Mouse (Mus musculus) stomach, embryonic 14.5 days (tissue): ENCODE measurements around the gene Wwc1. TPM values are rescaled to one million over a fixed set of nuclear protein-coding genes. Genes with fewer than 3 reads are reported as not detected.

ENCODE experiments used
- ATAC-seq: fragments of 200-750 bp; cut with Nextera tagmentation; 2 replicates; pipeline ENCODE4 v1.8.0; 2017; ENCODE audit warnings: low read depth, moderate TSS enrichment; ENCODE audit not compliant: insufficient number of reproducible peaks, insufficient read depth, low FRiP score
- H3K27ac ChIP-seq: fragments of 300-500 bp; sonication (generic); 2 replicates; pipeline ENCODE4 v1.5.1; 2014; ENCODE audit warnings: mild to moderate bottlenecking, low read length, moderate library complexity, mixed read lengths
- H3K27me3 ChIP-seq: fragments of 300-500 bp; sonication (generic); 2 replicates; pipeline ENCODE4 v1.6.1; 2014; ENCODE audit warnings: low read length, control low read depth, mixed read lengths; ENCODE audit not compliant: control insufficient read depth, insufficient read depth
- H3K36me3 ChIP-seq: fragments of 300-500 bp; sonication (generic); 2 replicates; pipeline ENCODE4 v1.6.1; 2014; ENCODE audit warnings: mild to moderate bottlenecking, control low read depth, low read length, moderate library complexity, mixed read lengths; ENCODE audit not compliant: control insufficient read depth, insufficient read depth
- H3K4me1 ChIP-seq: fragments of 300-500 bp; sonication (generic); 2 replicates; pipeline ENCODE4 v1.6.1; 2014; ENCODE audit warnings: low read length, control low read depth, mixed read lengths; ENCODE audit not compliant: control insufficient read depth, insufficient read depth
- H3K4me2 ChIP-seq: fragments of 300-500 bp; sonication (generic); replicated peaks from 2 replicates; pipeline ENCODE4 v1.6.1; 2014; ENCODE audit warnings: low read depth, low read length, control low read depth
- H3K4me3 ChIP-seq: fragments of 300-500 bp; sonication (generic); 2 replicates; pipeline ENCODE4 v1.5.1; 2014; ENCODE audit warnings: low read depth, low read length, control low read depth
- H3K9ac ChIP-seq: fragments of 300-500 bp; sonication (generic); replicated peaks from 2 replicates; pipeline ENCODE4 v1.6.1; 2014; ENCODE audit warnings: low read depth, mild to moderate bottlenecking, control low read depth, low read length, moderate library complexity, mixed read lengths
- H3K9me3 ChIP-seq: fragments of 300-500 bp; sonication (generic); 2 replicates; pipeline ENCODE4 v1.6.1; 2016; ENCODE audit warnings: low read depth, low read length, control low read depth; ENCODE audit not compliant: control insufficient read depth
- WGBS: fragments of 180-500 bp; shearing (Covaris S2); extraction: QIAGEN DNeasy Blood & Tissue Kit; methylation state at CpG from one replicate; pipeline ENCODE4 v1.1.7; 2014; 5-methylcytosine and 5-hydroxymethylcytosine counted together
- polyA plus RNA-seq: library from polyadenylated mRNA; unstranded; fragments of >200 nt; fragmentation: Nextera tagmentation; extraction: Ambion mirVana; gene quantifications from 2 replicates; pipeline ENCODE4 v1.2.1, GENCODE M21; 2014

The Wwc1 gene
- polyA plus RNA-seq, 1 experiment from 2014 or later: 6.8 TPM

DNA sequence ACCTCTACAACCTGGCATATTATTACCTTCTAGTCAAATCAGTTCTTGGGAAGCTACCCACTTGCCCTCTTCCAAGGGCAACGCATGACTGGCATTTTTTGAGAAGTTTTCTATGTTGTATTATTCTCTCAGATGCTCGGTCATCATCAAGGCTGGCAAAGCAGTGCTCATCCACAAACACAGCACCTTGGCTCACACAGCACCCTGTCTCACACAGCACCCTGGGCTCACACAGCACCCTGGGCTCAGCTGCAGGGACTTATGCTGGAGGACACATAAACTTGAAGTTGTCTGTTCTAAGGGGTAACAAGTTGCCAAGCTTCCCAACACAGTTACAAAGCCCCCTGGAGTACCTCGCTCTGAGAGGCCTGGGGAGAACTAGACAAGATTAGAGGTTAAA is 2.5 kb downstream of the Wwc1 start:
- no peak for ATAC-seq
- 80% methylated on average over 3 of the region's 3 CpGs for WGBS
- H3K27ac ChIP-seq: no peak overlapping the region
- H3K27me3 ChIP-seq: no peaks in the 10 kb centered on the region
- no peak overlapping the region for H3K4me3 ChIP-seq
- peaks cover 8% of the 10 kb centered on the region; the same call in 1 of the 2 replicates for H3K4me1 ChIP-seq
- H3K9ac ChIP-seq: no peak overlapping the region
- no peaks in the 10 kb centered on the region for H3K9me3 ChIP-seq
- H3K4me2 ChIP-seq: no peak overlapping the region
- no peaks in the 10 kb centered on the region for H3K36me3 ChIP-seq

DNA sequence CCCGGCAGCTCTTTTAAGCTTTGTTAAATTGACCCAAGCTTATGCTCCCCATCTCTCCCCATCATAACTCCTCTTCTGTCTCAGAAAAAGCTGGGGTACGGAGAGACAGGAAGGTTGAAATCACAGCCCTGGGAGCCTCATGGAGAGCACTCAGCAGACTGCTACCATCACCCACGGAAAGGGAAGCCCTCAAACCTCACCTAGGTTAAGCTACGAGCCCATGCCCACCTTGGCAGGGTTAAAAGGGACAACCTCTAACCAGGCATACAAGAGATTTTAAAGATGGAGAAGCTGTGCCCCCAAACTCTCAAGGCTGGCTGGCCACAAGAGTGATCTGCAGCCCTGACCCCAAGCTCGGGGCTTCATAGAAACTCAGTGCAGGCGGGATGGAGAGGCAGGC is 3.2 kb downstream of the Wwc1 start:
- Histone ChIP-seq H3K27me3 (no peaks in the 10 kb centered on the region), H3K27ac (no peak overlapping the region), H3K4me3 (no peak overlapping the region), H3K36me3 (no peaks in the 10 kb centered on the region), H3K9me3 (no peaks in the 10 kb centered on the region), H3K9ac (no peak overlapping the region), H3K4me2 (no peak overlapping the region), H3K4me1 (peaks cover 13% of the 10 kb centered on the region)
- 65% methylated on average over 6 of the region's 6 CpGs for WGBS
- no peak for ATAC-seq

GRCm38 (mm10) chr11:35976482-35976881 is 3.8 kb downstream of the Wwc1 start:
- Histone ChIP-seq H3K4me3 (no peak overlapping the region), H3K27ac (no peak overlapping the region), H3K9me3 (no peaks in the 10 kb centered on the region), H3K4me1 (peaks cover 15% of the 10 kb centered on the region), H3K36me3 (no peaks in the 10 kb centered on the region), H3K9ac (no peak overlapping the region), H3K27me3 (no peaks in the 10 kb centered on the region), H3K4me2 (no peak overlapping the region)
- ATAC-seq: no peak
- 49% methylated on average over 6 of the region's 6 CpGs for WGBS

GRCm38 (mm10) chr11:35974632-35975450 is 5.5 kb downstream of the Wwc1 start:
- WGBS: 78% methylated on average over 6 of the region's 6 CpGs
- H3K4me1 ChIP-seq: peaks cover 15% of the 10 kb centered on the region
- no peaks in the 10 kb centered on the region for H3K36me3 ChIP-seq
- no peak overlapping the region for H3K27ac ChIP-seq
- no peak overlapping the region for H3K4me3 ChIP-seq
- H3K27me3 ChIP-seq: no peaks in the 10 kb centered on the region
- H3K9ac ChIP-seq: no peak overlapping the region
- ATAC-seq: no peak
- H3K4me2 ChIP-seq: no peak overlapping the region
- no peaks in the 10 kb centered on the region for H3K9me3 ChIP-seq

DNA sequence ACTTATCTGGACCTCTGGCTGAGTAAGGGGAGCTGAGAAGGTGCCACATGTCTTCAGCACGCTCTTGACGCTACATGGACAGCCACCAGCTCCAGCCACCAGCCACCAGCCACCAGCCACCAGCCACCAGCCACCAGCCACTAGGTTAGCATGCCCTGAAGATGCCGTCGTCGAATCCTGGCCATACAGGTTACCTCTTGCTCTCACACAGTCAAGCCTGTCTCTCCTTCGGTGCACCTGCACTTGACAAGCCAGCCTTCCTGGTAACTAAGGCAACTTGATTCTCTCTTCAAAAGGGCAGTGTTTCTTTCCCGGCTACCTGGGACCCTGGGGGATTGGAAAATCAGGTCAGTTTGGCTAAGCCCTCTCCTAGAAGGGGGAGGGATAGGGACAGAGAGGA is 7.2 kb downstream of the Wwc1 start:
- Histone ChIP-seq H3K4me1 (peaks cover 11% of the 10 kb centered on the region; the same call in 1 of the 2 replicates), H3K27ac (no peak overlapping the region), H3K4me3 (no peak overlapping the region), H3K9me3 (no peaks in the 10 kb centered on the region), H3K9ac (no peak overlapping the region), H3K36me3 (no peaks in the 10 kb centered on the region), H3K27me3 (no peaks in the 10 kb centered on the region), H3K4me2 (no peak overlapping the region)
- no peak for ATAC-seq
- 44% methylated on average over 7 of the region's 7 CpGs for WGBS

DNA sequence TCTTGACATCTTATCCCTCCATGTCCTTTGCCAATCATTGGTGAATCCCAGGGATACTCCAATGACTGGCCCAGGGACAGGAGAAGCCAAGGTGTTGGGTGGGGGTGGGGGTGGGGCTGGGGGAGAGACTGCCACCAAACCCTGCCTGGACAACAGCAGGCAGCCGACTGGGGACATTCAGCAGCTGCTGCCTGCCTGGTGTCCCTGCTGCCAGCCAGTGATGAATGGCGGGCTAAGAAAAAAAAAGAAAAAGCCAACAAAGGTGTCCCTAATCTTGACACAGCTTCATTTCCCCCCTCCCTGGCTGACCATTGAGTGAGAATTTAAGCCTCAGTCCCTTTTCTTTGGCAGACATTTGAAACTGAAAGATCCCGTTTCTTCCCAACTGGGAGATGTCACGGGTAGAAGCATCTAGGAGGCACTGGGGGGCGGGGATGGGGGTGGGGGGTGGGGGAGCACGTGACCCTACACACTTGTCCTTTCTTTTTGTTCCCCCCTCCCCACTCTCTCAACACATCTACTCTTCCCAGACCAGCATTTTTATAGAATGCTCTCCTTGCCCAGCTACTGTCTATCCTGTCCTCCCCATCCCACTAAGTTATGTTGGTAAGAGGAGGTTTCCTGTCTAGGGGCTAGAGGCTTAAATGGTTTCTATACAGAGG is 7.9 kb downstream of the Wwc1 start:
- Histone ChIP-seq H3K4me1 (peaks cover 11% of the 10 kb centered on the region; the same call in 1 of the 2 replicates), H3K36me3 (no peaks in the 10 kb centered on the region), H3K9ac (no peak overlapping the region), H3K27ac (no peak overlapping the region), H3K4me2 (no peak overlapping the region), H3K9me3 (no peaks in the 10 kb centered on the region), H3K4me3 (no peak overlapping the region), H3K27me3 (no peaks in the 10 kb centered on the region)
- ATAC-seq: no peak
- WGBS: 5% methylated on average over 5 of the region's 6 CpGs

DNA sequence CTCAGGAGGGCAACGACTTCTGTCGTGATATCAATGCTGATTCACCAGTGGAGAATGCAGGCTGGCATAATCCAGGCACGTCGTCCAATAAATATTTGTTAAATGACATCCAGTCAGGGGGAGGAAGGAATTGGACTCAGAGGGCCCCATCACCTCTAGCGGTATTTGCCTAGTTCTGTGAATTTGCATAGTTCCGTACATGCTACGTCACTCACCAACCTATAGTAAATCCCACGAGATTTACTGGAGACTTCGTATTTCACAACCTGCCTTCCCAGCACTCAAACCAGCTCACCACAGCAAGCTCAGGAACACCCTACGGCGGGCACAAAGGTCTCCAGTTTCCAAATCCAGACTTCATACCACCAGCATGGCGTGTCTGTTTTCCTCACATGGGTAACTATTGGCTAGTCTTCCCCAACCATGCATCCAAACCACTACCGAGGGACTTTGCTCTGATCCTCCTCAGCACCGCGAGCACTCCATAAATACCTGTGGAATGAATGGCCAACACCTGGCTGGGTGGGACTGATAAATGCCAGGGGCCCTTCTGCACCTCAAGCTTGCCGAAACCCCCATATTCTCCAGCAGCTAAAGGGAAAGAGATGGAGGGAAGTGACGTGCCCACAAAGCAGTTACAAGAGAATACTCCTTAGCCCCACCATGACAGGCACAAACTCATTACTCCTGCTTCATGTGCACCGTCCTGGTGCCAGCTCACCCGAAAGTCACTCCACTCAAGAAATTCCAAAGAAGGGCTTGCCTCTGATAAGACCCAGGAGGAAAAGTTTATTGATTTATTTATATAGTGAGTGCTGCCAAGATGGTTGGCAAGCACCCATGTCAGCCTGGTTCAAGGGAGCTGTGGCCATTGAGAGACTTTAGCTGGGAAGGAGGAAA is 9.3 kb downstream of the Wwc1 start:
- no peaks in the 10 kb centered on the region for H3K9me3 ChIP-seq
- no peak overlapping the region for H3K27ac ChIP-seq
- H3K4me3 ChIP-seq: no peak overlapping the region
- peaks cover 11% of the 10 kb centered on the region; the same call in 1 of the 2 replicates for H3K4me1 ChIP-seq
- H3K36me3 ChIP-seq: no peaks in the 10 kb centered on the region
- no peak overlapping the region for H3K9ac ChIP-seq
- H3K4me2 ChIP-seq: no peak overlapping the region
- WGBS: 73% methylated on average over 19 of the region's 19 CpGs
- no peaks in the 10 kb centered on the region for H3K27me3 ChIP-seq
- peak; percentile 29; the same call in 1 of the 2 replicates for ATAC-seq

DNA sequence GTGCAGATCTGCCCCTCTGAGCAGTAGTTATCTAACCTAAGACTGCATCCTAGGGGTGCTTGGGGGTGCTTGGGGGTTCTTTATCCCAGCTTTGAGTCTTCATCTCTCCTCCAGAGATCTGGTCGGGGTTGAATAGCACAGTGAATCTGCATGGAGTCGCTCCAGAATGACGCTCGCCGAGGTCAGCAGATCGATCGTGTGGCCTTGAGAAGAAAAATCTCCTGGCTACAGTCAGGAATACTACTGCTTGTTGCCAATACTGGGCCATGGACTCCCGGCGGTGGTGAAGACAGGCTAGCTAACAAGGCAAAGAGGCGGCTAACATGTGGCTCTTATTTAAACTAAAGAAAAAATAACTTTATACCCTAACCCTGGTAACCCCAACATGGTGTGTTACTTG is 12.0 kb downstream of the Wwc1 start:
- H3K4me3 ChIP-seq: no peak overlapping the region
- H3K4me2 ChIP-seq: no peak overlapping the region
- H3K9ac ChIP-seq: no peak overlapping the region
- no peak overlapping the region for H3K27ac ChIP-seq
- ATAC-seq: no peak
- H3K4me1 ChIP-seq: peaks cover 8% of the 10 kb centered on the region; the same call in 1 of the 2 replicates
- no peaks in the 10 kb centered on the region for H3K27me3 ChIP-seq
- WGBS: 91% methylated on average over 10 of the region's 10 CpGs
- no peaks in the 10 kb centered on the region for H3K9me3 ChIP-seq
- H3K36me3 ChIP-seq: no peaks in the 10 kb centered on the region
